Mouse (Mus musculus) erythroid progenitor cell, adult 5-6 weeks (primary cell): ENCODE data around the gene Otulin. TPM values are rescaled to one million over a fixed set of nuclear protein-coding genes. Genes with fewer than 3 reads are reported as not detected.

ENCODE experiments used
- ATAC-seq: replicated peaks from 2 replicates; pipeline ENCODE4 v1.8.0; 2016; ENCODE audit warnings: moderate number of reproducible peaks, mild to moderate bottlenecking, moderate TSS enrichment, inconsistent platforms; ENCODE audit not compliant: poor library complexity, low FRiP score, severe bottlenecking
- total RNA-seq, 2 experiments: library from RNA; stranded (forward) in 1 of 2; stranded (reverse) in 1 of 2; fragments of 150-400 nt in 1 of 2; fragments of 186-747, 209-891 nt in 1 of 2; gene quantifications; 2 replicates each; pipeline versions ENCODE4 v1.2.3 to v1.2.4; 2015 to 2017; ENCODE audit warnings: low replicate concordance in 2 of 2

Otulin gene
- total RNA-seq, 2 experiments from 2014 or later: 21.9 to 24.7 TPM

GRCm38 (mm10) chr15:27586093-27586480 lies 44.4 kb downstream of the Otulin start:
- ATAC-seq: no peak

DNA sequence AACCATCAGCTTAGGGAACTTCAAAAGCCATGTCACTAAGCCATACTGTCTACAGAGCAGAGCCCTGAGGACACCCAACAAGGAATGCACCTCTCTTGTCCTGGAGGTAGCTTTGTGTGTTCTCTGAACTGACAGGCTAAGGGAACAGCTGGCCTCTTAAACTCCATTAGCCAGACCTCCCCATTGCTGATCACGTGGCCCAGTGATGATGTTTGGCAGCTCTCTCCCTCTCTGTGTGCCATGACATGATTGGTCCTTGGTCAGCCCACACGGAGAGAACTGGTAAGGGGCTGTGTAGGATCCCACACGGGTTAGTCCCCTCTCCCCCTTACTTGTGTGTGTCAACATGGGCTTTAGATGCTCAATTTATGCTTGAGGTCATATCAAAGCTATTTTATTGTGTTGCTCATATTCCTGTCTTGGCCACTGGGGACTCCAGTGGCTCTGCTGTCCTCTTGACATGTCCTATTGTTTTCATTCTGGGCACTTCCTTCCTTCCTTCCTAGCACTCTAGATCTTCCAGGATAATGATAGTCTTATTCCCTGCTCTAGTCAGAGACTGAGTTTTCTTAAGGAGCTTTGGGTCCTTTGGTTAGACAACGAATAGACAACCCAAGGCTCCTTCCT lies 44.9 kb downstream of the Otulin start:
- ATAC-seq: no peak

DNA sequence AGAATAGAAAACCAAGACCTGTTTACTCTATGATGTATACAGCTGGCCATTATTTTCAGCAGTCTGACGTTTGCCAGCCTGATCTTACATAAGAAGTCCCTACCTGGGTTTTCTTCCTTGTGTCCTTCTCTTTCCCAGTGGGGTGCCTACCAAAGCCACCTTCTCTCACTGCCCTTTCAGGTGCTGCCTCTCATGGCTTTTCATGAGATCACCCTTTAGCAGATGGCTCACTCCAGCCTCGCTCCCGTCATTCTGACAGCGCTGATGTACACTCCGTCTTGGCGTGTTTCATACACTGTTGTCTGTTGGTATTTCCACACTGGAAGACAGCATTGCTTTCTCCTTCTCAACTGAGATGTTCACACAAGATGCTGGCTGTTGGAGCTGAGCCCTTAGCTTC lies 46.9 kb downstream of the Otulin start:
- ATAC-seq: no peak

DNA sequence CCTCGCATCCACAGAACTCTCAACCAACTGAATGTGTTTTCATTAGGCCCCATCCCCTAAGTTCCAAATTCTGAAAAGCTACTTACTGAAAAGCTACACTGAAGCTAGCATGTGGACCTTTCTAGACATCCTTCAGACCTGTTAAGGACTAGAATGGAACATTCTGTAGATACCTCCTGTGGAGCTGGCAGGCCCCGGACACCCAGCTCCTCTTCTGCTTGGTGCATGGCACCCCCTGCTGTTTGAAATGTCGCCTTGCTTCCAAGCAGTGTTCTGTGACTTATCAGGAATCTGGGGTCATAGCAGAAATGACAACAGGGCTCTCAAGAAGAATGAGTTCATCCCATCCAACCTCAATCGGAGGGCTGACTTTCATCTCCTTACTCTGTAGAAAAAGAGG lies 47.5 kb downstream of the Otulin start:
- peak; percentile 61 for ATAC-seq

DNA sequence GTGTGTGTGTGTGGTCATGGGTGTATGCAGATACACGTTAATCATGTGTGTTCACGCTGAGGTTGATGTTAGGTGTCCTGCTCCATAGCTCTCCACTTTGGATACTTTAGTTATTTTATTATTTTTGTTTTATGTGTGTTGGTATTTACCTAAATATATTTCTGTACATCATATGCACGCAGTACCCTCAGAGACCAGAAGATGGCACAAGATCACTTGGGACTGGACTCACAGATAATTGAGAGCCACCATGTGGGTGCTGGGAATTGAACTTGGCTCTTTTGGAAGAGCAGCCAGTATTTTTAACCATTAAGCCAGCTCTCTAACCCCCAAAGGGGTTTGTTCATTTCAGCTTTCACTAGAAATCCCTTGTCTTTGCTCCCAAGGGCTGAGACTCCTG lies 48.1 kb downstream of the Otulin start:
- ATAC-seq: no peak

DNA sequence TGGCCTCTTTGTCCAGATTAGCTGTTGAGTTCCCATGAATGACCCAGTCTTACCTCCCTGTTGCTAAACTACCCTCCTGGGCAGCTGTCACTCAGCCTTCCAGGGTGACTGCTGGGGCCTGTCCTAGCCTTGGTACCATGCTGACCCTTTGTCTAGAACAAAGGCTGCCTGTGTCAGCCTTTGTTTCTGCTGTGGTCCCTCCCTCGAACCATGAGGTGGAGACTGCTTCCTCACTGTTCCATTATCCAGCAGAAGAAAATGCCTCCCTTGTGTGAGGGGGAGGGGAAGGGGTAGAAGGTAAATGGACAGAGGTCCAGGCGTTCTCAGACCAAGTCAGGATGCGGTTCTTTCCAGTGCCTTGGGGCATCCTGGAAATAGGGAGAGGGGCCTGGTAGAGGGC lies 48.9 kb downstream of the Otulin start:
- ATAC-seq: no peak

DNA sequence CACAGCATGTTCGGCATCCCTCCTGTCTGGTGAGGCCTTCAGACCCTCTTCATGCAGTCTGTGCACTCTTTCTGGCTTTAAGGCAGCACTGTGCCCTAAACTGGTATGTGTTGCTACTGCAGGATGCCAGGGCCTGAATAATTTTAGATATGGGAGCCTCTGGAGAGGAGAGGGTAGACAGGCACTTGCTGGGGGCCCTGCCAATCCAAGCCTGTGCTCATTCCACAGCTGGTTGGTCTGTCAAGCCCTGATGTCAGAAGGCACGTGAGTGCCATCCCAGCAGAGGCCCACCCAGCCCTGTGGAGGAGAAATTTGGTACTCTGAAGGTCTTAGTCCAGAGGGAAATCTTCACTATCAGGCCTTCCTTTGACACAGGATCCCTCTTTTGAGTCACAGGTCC lies 49.7 kb downstream of the Otulin start:
- no peak for ATAC-seq

GRCm38 (mm10) chr15:27579853-27580252 lies 50.6 kb downstream of the Otulin start:
- no peak for ATAC-seq

GRCm38 (mm10) chr15:27578918-27579317 lies 51.6 kb downstream of the Otulin start:
- no peak for ATAC-seq

DNA sequence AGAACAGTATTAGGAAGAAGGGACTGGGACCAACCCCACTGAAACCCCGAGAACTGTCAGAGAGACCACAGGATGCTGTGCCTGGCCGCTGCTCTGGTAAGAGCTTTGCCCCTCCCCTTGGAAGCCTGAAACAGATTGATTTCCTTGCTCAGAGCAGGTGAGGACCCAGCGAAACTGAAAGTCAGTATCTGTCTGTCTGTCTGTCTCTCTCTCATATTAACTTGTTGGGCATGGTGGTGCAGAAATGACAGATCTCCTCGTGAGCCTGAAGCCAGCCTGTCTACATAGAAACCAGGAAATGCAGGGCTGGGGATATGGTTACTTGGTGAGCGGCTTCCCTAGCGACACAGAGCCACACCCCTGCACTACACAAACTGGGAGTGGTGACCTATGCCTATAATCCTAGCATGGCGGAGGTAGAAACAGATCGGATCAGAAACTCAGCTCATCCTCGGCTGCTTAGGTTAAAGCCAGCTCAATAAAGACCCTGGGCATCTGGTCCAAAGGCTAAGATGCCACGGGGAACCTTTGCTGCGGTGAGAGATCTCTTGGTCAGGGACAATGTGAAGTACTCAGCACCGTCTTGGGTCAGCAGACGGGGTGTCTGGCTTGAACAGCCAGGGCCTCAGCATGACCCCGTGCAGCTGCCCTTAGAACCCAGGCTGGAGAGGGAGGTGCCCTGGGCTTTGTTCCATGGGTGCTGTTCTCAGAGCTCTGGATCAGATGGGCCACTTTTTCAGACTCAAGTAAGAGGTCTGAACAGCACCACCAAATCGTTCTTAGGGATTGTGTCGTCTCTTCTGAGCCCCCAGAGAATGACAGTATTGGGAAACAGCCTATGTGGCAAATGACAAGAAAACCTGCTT lies 52.3 kb downstream of the Otulin start:
- no peak for ATAC-seq

- ATAC-seq: no peak
Observed at GRCm38 (mm10) chr15:27576886-27577285, 53.6 kb downstream of the Otulin start.

DNA sequence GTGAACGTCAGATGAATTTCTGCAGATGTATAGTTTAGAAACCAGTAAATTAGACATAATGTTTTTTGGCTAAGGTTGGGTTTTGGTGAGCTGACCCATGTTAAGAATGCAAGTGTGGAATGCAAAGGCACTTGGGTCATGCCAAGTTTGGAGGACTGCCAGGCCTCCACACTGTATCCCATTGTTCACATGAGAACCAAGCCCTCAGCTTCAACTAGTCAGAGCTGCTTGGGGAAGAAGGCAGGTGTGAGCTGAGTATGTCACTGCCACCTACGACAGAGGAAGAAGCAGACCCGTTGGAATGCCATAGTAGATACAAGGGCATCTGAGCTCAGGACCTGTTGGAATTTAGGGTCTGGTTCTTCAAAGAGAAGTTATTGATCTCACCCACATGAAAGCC lies 54.6 kb downstream of the Otulin start:
- ATAC-seq: no peak

DNA sequence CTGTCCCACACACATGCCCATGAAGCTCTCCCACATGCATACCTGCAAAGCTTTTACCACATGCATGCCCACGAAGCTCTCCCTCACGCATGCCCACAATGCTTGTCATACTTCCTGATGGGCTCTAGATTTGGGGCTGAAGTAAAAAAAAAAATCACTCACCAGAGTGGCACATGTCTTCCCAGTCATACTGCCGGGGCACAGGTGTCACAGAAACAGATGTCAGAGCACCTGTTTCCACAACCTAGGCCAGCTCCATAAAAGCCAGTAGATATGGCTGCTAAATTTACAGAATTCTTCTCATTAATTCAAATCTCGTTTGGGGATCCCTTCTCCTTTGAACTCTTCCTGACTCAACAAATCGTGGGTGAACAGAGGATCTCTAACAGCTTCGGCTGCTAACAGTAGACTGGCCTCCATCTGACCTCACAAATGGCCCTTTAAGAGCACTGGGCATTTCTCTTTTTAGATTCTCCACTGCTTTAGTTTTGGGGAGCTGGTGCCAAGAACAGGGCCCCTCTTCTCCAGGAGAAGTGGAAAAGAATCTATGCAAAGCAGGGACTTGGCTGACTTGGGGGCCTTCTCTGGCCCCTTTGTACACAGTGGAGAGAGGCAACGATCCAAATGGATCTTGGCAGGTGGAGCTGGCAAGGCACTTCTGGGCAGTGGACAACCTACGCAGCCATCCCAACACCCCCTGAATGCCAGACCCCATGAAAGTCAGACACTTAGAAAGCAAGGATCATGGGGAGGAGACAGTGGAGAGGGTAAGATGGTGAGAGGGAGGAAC lies 55.3 kb downstream of the Otulin start:
- ATAC-seq: no peak

DNA sequence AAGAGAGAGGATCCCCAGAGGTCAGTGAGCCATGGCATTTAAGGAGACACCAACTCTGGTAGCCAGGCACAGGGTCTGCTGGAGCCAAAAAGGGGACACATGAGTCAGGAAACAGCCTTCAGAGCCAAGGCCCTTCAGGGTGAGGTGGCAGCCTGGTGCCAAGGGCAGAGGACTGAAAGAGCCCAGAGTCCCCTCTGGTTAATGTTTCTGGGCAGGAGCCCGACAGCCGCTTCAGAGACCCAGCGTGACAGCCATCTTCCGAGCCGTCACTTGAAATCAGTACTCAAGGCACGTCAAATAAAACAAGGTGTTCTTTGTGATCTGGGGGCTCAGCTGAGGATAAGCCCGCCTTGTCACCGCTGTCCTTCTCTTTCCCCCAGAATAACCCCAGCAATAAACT lies 59.3 kb downstream of the Otulin start:
- ATAC-seq: no peak

DNA sequence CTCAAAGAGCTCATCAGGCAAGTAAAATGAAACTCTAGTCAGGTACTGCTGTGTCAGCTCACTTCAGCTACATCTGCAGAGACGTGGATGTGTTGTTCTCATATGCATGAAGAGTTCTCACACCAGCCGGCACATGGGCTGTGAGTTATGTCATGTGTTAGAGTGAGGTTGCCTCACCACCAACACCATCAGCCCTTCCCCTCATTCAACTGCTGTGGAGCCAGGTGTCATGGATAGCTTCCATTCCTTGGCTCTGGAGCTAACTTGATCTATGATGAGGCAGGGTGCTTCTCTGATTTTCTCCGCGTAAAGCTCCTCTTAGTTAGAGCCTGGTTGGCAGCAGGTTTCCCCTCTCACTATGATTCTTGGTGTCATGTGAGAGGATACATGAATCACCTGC lies 60.1 kb downstream of the Otulin start:
- ATAC-seq: no peak

- no peak for ATAC-seq
Observed at GRCm38 (mm10) chr15:27569924-27570323, 60.6 kb downstream of the Otulin start.

DNA sequence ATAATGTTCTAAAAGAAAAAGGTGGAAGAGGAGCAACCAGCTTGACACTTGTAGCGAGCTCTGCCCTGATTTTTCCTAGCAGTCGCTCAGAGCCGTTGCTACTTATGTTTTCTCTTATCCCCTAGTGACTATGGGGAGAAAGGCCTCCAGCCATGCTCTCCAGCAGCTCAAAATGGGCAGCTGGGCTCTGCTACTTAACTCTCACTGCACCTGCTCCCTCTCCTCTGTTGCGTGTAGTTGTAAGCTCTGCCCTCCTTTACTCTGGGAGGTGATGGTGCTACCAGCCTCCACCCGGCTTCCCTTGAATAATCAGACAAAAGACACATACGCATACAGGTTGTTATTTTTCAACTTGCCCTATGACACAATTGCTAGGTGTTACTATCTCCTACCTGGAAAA lies 62.1 kb downstream of the Otulin start:
- no peak for ATAC-seq

DNA sequence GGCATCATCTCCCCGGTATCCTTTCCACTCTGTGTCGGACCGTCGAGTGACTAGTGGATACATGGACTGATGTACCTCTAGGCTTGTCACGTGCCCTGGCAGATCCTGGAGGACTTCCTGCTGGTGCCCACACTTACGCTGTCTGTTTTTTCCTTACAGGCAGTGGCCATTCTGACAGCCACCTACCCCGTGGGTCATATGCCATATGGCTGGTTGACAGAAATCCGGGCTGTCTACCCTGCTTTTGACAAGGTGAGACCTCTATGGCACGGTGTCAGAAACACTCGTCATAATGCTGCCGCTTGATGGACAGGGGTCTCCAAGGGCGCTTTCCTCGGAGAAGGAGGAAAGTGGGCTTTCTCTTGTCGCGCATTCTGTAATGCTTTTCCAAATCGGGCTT lies 63.1 kb downstream of the Otulin start:
- no peak for ATAC-seq

GRCm38 (mm10) chr15:27565626-27566185 lies 64.8 kb downstream of the Otulin start:
- ATAC-seq: no peak
